Mouse (Mus musculus) bone marrow macrophage, adult 2 months (primary cell): ENCODE data around the gene Inmt. TPM values are rescaled to one million over a fixed set of nuclear protein-coding genes. Genes with fewer than 3 reads are reported as not detected.

Experiments used
- H3K27ac ChIP-seq: 2 replicates; pipeline ENCODE4 v1.5.1; 2012; ENCODE audit warnings: low read depth, low read length; ENCODE audit not compliant: insufficient read depth
- H3K4me1 ChIP-seq: 2 replicates; pipeline ENCODE4 v1.6.1; 2012; ENCODE audit warnings: low read length; ENCODE audit not compliant: control insufficient read depth, insufficient read depth
- H3K4me3 ChIP-seq: 2 replicates; pipeline ENCODE4 v1.5.1; 2012; ENCODE audit warnings: mild to moderate bottlenecking, low read length, moderate library complexity; ENCODE audit not compliant: insufficient read depth
- CTCF ChIP-seq: IDR thresholded peaks from 2 replicates; pipeline ENCODE4 v1.5.1; 2012; ENCODE audit warnings: low read depth, mild to moderate bottlenecking, low read length, moderate library complexity
- POLR2A ChIP-seq: IDR thresholded peaks from 2 replicates; pipeline ENCODE4 v1.6.1; 2012; ENCODE audit warnings: mild to moderate bottlenecking, low read depth, low read length, borderline replicate concordance
- polyA plus RNA-seq: library from polyadenylated mRNA; stranded (reverse); fragments of >200 nt; gene quantifications from 2 replicates; pipeline ENCODE4 v1.2.4, GENCODE M21; 2012; ENCODE audit not compliant: missing spikeins, insufficient read depth, insufficient read length

Gene Inmt
- not detected in 2 replicates for polyA plus RNA-seq

GRCm38 (mm10) chr6:55174741-55175181 is at the start of gene Inmt:
Gene Inmt, minus strand, starts transcription at chr6:55175043.
- H3K4me3 ChIP-seq: no peak within 1 kb of the TSS
- TF ChIP-seq CTCF (no peak), POLR2A (no peak)

DNA sequence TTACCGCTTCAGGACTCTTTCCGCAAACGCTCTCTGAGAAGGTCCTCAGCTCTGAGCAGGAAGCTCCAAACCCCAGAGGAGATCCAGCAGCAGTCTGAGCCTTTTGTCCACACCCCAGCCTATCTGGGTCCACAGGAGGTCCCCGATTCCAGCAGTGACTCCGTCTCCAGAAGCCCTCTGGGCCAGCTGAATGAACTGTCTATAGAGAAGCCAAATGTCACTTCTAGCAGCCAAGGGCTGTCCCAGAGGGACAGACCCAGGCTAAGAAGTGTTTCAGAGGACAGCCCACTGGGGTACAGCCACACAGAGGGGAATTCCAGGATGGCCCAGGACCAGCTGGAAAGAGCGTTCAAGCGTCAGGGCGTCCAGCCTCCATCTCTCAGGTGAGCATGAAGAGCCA is 49.1 kb upstream of the Inmt start:
- Histone ChIP-seq H3K4me3 (no peak overlapping the region), H3K27ac (no peak overlapping the region), H3K4me1 (peaks cover 4% of the 10 kb centered on the region; the same call in 1 of the 2 replicates)
- TF ChIP-seq POLR2A (no peak), CTCF (no peak)

More at GRCm38 (mm10) chr6:55174741-55175181, at the start of gene Inmt:
- no peak within 1 kb of the TSS for H3K27ac ChIP-seq
- no peaks in the 10 kb centered on the region for H3K4me1 ChIP-seq

GRCm38 (mm10) chr6:55218232-55218631 is 43.4 kb upstream of the Inmt start:
- TF ChIP-seq POLR2A (no peak), CTCF (no peak)
- H3K4me1 ChIP-seq: peaks cover 7% of the 10 kb centered on the region
- no peak overlapping the region for H3K4me3 ChIP-seq
- no peak overlapping the region for H3K27ac ChIP-seq

DNA sequence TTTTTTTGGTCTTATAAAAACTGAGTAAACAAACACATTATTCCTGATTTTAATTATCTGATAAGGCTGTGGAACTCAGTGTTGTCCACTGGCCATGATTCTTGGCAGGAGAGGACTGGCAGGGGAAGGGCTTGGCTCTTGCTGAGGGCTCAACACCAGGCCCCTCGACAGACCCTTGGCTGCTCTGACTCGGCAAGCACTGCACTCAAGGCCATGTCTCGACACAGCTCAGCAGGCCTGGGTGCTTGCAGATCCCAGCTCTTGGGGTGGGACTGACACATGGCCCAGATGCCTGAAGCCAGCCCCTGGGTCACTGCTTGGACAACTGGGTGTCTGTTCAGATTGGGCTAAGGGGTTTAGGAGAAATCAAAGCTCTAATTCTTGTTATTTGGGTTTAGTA is 39.7 kb upstream of the Inmt start:
- no peak for TF ChIP-seq CTCF
- no peak for TF ChIP-seq POLR2A
- H3K27ac ChIP-seq: no peak overlapping the region

DNA sequence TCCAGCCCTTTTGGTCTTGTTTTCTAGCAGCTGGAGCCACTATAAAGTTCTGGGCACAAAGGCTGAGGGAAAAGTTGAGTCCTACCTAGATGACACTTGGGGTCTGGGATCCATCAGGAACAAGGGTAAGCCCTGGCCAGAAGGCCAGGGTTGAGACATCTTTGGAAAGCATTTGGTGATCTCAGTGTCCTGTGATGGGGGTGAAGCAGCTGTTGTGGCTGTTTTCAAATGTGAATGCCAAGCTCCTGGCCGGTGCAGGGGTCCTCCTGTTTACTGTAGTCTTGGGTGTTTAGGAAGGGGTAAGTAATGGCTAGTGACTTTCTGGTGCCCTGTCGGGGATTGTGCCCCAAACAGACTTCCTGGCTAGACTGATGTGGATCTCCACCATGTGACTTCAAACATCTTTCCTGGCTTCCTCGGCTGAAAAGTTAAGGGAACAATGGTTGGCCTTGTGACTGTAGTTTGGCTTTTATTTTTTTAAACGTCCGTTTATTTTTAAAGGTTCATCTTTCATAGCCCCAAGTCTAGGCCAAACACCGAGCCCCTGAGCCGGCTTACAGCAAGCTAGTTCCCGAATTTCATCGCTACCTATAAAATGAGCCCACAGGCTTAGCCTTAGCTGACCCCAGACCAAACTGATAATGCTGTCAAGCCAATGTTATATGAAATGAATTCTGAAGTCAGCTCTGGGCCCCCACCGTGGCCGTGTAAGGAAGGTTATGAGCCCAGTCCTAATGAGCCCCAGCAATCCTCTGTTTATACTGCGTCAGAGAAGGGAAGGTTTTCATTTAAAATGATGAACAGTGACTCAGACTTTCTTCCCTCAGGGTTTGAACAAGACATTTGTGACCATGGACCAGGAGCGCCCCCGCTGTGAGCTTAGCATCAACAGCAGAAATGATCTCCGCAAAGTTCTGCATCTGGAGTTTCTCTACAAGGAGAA is 35.9 kb upstream of the Inmt start:
- no peak overlapping the region for H3K4me3 ChIP-seq
- no peak for TF ChIP-seq POLR2A
- TF ChIP-seq CTCF: no peak
- H3K4me1 ChIP-seq: peaks cover 3% of the 10 kb centered on the region
- no peak overlapping the region for H3K27ac ChIP-seq

More for the DNA sequence above, 39.7 kb upstream of the Inmt start:
- no peak overlapping the region for H3K4me3 ChIP-seq
- peaks cover 3% of the 10 kb centered on the region for H3K4me1 ChIP-seq

- TF ChIP-seq CTCF: no peak
- no peak overlapping the region for H3K27ac ChIP-seq
- peaks cover 4% of the 10 kb centered on the region for H3K4me1 ChIP-seq
- no peak overlapping the region for H3K4me3 ChIP-seq
These were observed 32.9 kb upstream of the Inmt start for GRCm38 (mm10) chr6:55207786-55208185.

- Histone ChIP-seq H3K27ac (no peak overlapping the region), H3K4me3 (peak overlapping the region; percentile 91), H3K4me1 (peaks cover 6% of the 10 kb centered on the region)
- TF ChIP-seq CTCF (no peak), POLR2A (no peak)
These were observed 29.1 kb upstream of the Inmt start for GRCm38 (mm10) chr6:55203931-55204330.

DNA sequence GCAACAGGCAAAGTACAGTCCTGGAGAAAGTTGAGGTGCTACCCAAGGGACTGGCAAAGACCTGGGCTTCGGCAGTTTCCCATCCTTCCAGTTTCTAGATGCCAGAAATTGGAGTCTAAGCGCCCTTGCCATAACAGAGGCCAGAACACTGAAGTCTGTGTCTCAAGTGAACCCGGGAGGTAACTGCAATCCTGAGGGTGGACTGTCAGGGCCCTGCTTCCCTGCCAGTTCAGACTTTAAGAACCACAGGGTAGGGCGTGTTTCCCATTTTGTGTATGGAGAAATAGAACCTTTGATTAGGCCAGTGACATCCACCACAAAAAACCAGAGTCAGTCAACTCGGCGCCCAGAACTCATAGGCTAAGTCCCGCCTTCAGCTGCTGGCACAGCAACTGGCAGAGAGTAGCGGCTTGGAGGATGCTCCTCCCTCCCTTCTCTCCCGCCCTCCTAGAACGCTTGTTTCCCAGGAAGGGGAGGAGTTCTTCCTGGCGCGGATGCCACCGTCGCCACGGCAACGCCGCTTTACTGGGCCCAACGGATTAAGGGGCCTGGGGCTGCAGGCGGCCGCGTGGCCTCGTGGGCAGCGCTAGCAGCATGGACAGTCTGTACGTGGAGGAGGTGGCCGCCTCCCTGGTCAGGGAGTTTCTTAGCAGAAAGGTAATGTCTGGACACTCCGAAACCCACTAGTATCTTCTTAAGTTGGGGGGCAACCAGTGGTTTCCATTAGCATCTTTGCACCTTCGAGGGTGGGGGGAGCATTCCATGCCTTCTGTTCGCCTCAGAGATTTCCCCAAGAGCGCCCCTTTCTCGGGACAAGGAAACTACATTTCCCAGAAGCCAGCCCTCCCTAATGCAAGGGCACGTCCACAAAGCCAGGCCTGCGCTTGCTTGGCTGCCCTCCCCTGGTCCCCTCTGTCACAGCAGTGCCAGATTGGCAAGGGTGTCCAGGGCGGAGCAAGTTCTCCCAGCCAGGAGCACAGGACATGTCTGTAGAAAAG is 28.4 kb upstream of the Inmt start, which contains the start of gene Mindy4:
Gene Mindy4 (plus strand): TSS at position 471 of the 998 bp plus-strand sequence.
- Histone ChIP-seq H3K27ac (peak within 1 kb of the TSS; percentile 49), H3K4me1 (peaks cover 6% of the 10 kb centered on the region), H3K4me3 (peak within 1 kb of the TSS; percentile 91)
- TF ChIP-seq POLR2A: no peak
- no peak for TF ChIP-seq CTCF

DNA sequence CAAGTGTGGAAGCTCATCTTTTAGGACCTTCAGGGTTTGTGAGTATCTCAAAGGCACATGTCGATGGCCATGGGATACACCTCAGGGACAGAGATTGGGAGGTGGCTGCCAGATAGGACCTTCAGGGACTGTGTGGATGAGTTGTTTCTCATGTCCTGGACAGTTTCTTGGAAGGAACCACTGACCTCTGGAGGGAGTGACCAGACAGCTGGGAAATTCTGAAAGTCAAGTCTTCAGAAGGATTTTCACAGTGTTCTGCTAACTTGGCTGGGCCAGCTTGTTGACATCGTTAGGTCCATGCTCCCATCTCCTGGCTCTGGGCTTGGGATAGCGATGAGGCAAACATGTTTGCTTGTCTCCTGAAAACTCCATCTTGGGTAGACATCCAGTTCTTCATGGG is 24.2 kb upstream of the Inmt start:
- no peak overlapping the region for H3K27ac ChIP-seq
- H3K4me3 ChIP-seq: no peak overlapping the region
- peaks cover 6% of the 10 kb centered on the region for H3K4me1 ChIP-seq
- TF ChIP-seq CTCF (no peak), POLR2A (no peak)
